Mouse (Mus musculus) kidney, adult 2 months (tissue): Measurements from ENCODE around the gene Chdh.

Experiments
- CTCF ChIP-seq: fragments of 200-500 bp; conservative IDR thresholded peaks from 2 replicates; pipeline ENCODE4 v1.5.1; 2011; ENCODE audit warnings: low read depth, mild to moderate bottlenecking, control low read depth, low read length, moderate library complexity, mixed read lengths; ENCODE audit not compliant: insufficient read depth, insufficient read length
- POLR2A ChIP-seq: fragments of 200-500 bp; IDR thresholded peaks from one replicate; pipeline ENCODE4 v1.6.1; 2011; ENCODE audit warnings: low read depth, low read length, control low read depth

DNA sequence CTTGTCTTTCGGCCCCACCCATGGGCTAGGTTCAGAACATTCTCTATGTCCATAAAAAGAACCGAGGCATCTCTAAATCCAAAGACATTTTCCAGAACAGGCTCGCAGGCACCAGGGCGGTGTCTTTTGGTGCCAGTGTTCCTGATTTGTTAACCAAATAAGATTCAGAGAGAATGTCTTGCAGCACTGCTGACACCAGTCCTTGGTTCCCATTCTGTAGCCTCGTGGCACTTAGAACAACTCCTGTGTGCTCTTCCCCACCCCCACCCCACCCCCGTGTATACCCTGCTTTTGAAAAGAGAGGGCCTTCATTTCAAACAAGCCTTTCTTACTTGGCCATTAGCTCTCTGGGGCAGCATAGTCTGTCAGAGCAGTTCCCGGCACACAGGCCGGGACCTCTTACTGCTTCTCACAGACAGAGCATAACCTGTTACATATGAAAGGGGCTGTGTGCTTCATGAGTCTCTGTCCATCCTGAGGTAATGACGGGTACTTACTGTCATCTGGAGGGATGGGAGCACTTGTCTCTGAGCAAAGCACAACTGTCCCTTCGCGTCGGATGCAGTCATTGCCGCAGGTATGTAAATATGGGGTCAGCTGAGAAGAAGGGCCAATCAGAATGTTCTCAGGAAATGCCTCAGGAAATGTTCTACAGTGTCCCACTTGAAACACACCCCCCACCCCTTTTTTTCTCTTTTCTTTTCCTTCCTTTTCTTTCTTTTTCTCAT is 9.9 kb upstream of the Chdh start:
- TF ChIP-seq POLR2A = no peak
- TF ChIP-seq CTCF = no peak
